Mouse (Mus musculus) stomach, postnatal 0 days (tissue): ENCODE data around the gene Vangl2. TPM values are rescaled to one million over a fixed set of nuclear protein-coding genes. Genes with fewer than 3 reads are reported as not detected.
A peak's percentile ranks its signal among the peaks of the same experiment; 100 is the strongest.

ENCODE experiments used
- ATAC-seq: fragments of 200-750 bp; cut with Nextera tagmentation; 2 replicates; pipeline ENCODE4 v1.8.0; 2017; ENCODE audit not compliant: low FRiP score, low TSS enrichment
- DNase-seq: peaks from one replicate; pipeline ENCODE4 v3.0.0-alpha.2; 2016; ENCODE audit warnings: low spot score
- H3K27ac ChIP-seq: fragments of 300-500 bp; sonication (generic); replicated peaks from 2 replicates; pipeline ENCODE4 v1.5.1; 2014; ENCODE audit warnings: mild to moderate bottlenecking, control low read depth
- H3K27me3 ChIP-seq: fragments of 300-500 bp; sonication (generic); 2 replicates; pipeline ENCODE4 v1.6.1; 2014; ENCODE audit warnings: low read length; ENCODE audit not compliant: control insufficient read depth, insufficient read depth
- H3K36me3 ChIP-seq: fragments of 300-500 bp; sonication (generic); 2 replicates; pipeline ENCODE4 v1.6.1; 2014; ENCODE audit warnings: low read length, mixed read lengths; ENCODE audit not compliant: control insufficient read depth, insufficient read depth
- H3K4me1 ChIP-seq: fragments of 300-500 bp; sonication (generic); replicated peaks from 2 replicates; pipeline ENCODE4 v1.6.1; 2014; ENCODE audit warnings: antibody characterized with exemption; ENCODE audit not compliant: control insufficient read depth, insufficient read depth
- H3K4me2 ChIP-seq: fragments of 300-500 bp; sonication (generic); replicated peaks from 2 replicates; pipeline ENCODE4 v1.6.1; 2014; ENCODE audit warnings: low read depth, mild to moderate bottlenecking, control low read depth, moderate library complexity
- H3K4me3 ChIP-seq: fragments of 300-500 bp; sonication (generic); 2 replicates; pipeline ENCODE4 v1.5.1; 2014; ENCODE audit warnings: low read depth, low read length, control low read depth
- H3K9ac ChIP-seq: fragments of 300-500 bp; sonication (generic); 2 replicates; pipeline ENCODE4 v1.6.1; 2014; ENCODE audit warnings: mild to moderate bottlenecking, low read length, control low read depth, mixed read lengths
- H3K9me3 ChIP-seq: fragments of 300-500 bp; sonication (generic); 2 replicates; pipeline ENCODE4 v1.6.1; 2016; ENCODE audit warnings: low read length; ENCODE audit not compliant: control insufficient read depth
- CTCF ChIP-seq: IDR thresholded peaks from 2 replicates; pipeline ENCODE4 v1.5.1; 2016; ENCODE audit warnings: antibody characterized with exemption, low read depth, mild to moderate bottlenecking, moderate library complexity
- EP300 ChIP-seq: optimal IDR thresholded peaks from 2 replicates; pipeline ENCODE3; 2016; ENCODE audit warnings: antibody characterized with exemption
- WGBS: fragments of 180-500 bp; shearing (Covaris S2); extraction: QIAGEN DNeasy Blood & Tissue Kit; methylation state at CpG from one replicate; pipeline ENCODE4 v1.1.7; 2014; 5-methylcytosine and 5-hydroxymethylcytosine counted together
- polyA plus RNA-seq: library from polyadenylated mRNA; unstranded; fragments of >200 nt; fragmentation: Nextera tagmentation; extraction: Ambion mirVana; gene quantifications from 2 replicates; pipeline ENCODE4 v1.2.1, GENCODE M21; 2015

Gene Vangl2
- polyA plus RNA-seq, 1 experiment from 2014 or later = 5.4 TPM

- Histone ChIP-seq H3K27ac (no peak overlapping the region), H3K27me3 (no peaks in the 10 kb centered on the region), H3K9ac (no peak overlapping the region), H3K36me3 (peaks cover 4% of the 10 kb centered on the region; the same call in 1 of the 2 replicates), H3K4me1 (no peaks in the 10 kb centered on the region), H3K4me2 (no peak overlapping the region), H3K4me3 (no peak overlapping the region), H3K9me3 (no peaks in the 10 kb centered on the region)
- 76% methylated on average over 12 of the region's 12 CpGs for WGBS
- DNase-seq (no peak), ATAC-seq (no peak)
- TF ChIP-seq CTCF (no peak), EP300 (no peak)
These were observed 26.6 kb downstream of the Vangl2 start for GRCm38 (mm10) chr1:172001665-172002064.

- ATAC-seq (0 out of 2 replicates have a peak, but pooled peaks have one; percentile 47), DNase-seq (peak; percentile 69)
- TF ChIP-seq CTCF (peak; percentile 70), EP300 (no peak)
- Histone ChIP-seq H3K4me1 (no peaks in the 10 kb centered on the region), H3K27me3 (no peaks in the 10 kb centered on the region), H3K4me2 (no peak overlapping the region), H3K27ac (no peak overlapping the region), H3K4me3 (no peak overlapping the region), H3K9ac (no peak overlapping the region), H3K36me3 (no peaks in the 10 kb centered on the region; the same call in 1 of the 2 replicates), H3K9me3 (no peaks in the 10 kb centered on the region)
- WGBS = 52% methylated on average over 3 of the region's 3 CpGs
These were observed 27.6 kb downstream of the Vangl2 start for GRCm38 (mm10) chr1:172000641-172001040.

- no peaks in the 10 kb centered on the region for H3K4me1 ChIP-seq
- TF ChIP-seq CTCF (no peak), EP300 (no peak)
- H3K9ac ChIP-seq = no peak overlapping the region
- no peak overlapping the region for H3K27ac ChIP-seq
- ATAC-seq = no peak
- WGBS = 87% methylated on average over 13 of the region's 13 CpGs
- no peaks in the 10 kb centered on the region; the same call in 1 of the 2 replicates for H3K36me3 ChIP-seq
- no peak for DNase-seq
- H3K4me3 ChIP-seq = no peak overlapping the region
- no peak overlapping the region for H3K4me2 ChIP-seq
- no peaks in the 10 kb centered on the region for H3K9me3 ChIP-seq
- no peaks in the 10 kb centered on the region for H3K27me3 ChIP-seq
These were observed 29.2 kb downstream of the Vangl2 start for GRCm38 (mm10) chr1:171998820-171999597.

GRCm38 (mm10) chr1:171996701-171997100 lies 31.5 kb downstream of the Vangl2 start:
- Histone ChIP-seq H3K36me3 (no peaks in the 10 kb centered on the region), H3K9me3 (no peaks in the 10 kb centered on the region), H3K27ac (no peak overlapping the region), H3K4me2 (no peak overlapping the region), H3K4me3 (no peak overlapping the region), H3K9ac (no peak overlapping the region), H3K27me3 (no peaks in the 10 kb centered on the region), H3K4me1 (no peaks in the 10 kb centered on the region)
- TF ChIP-seq CTCF (no peak), EP300 (no peak)
- ATAC-seq = no peak
- WGBS = 76% methylated on average over 7 of the region's 7 CpGs
- no peak for DNase-seq

GRCm38 (mm10) chr1:171994918-171995715 lies 33.1 kb downstream of the Vangl2 start:
- ATAC-seq = no peak
- Histone ChIP-seq H3K4me3 (no peak overlapping the region), H3K36me3 (no peaks in the 10 kb centered on the region), H3K4me1 (no peaks in the 10 kb centered on the region), H3K9ac (no peak overlapping the region), H3K9me3 (no peaks in the 10 kb centered on the region), H3K4me2 (no peak overlapping the region), H3K27ac (no peak overlapping the region), H3K27me3 (no peaks in the 10 kb centered on the region)
- TF ChIP-seq EP300 (no peak), CTCF (no peak)
- 77% methylated on average over 11 of the region's 11 CpGs for WGBS
- DNase-seq = no peak

DNA sequence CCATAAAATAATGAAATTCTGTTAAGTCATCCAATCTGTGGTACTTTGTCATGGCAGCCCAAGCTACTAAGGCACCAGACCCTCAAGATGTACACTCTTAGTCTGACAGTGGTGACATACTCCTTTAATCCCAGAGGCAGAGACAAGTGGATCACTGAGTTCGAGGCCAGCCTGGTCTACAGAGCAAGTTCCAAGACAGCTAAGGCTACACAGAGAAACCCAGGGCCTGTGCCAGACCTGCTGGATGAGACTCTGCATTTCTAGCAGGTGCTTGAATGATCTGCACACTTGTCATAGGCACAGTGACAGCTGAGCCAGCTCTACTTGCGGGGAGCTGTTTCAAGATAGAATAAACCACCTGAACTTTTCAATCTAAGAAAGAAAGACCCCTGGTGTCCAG lies 33.7 kb downstream of the Vangl2 start:
- ATAC-seq = no peak

More for the DNA sequence above, 33.7 kb downstream of the Vangl2 start:
- no peaks in the 10 kb centered on the region for H3K9me3 ChIP-seq
- no peak overlapping the region for H3K4me2 ChIP-seq
- no peak overlapping the region for H3K27ac ChIP-seq
- H3K36me3 ChIP-seq = no peaks in the 10 kb centered on the region
- 75% methylated on average over 2 of the region's 2 CpGs for WGBS
- no peak overlapping the region for H3K9ac ChIP-seq
- TF ChIP-seq EP300 (no peak), CTCF (no peak)
- DNase-seq = no peak
- H3K27me3 ChIP-seq = no peaks in the 10 kb centered on the region
- H3K4me1 ChIP-seq = no peaks in the 10 kb centered on the region
- no peak overlapping the region for H3K4me3 ChIP-seq
